Mouse (Mus musculus) ovary, adult 10 weeks (tissue): ENCODE results near the gene Pls1. TPM values are rescaled to one million over a fixed set of nuclear protein-coding genes. Genes with fewer than 3 reads are reported as not detected.

ENCODE experiments used
- polyA plus RNA-seq: library from polyadenylated mRNA; stranded (reverse); fragments of 350-450 nt; fragmentation: Illumina TruSeq; extraction: RNeasy Lipid Tissue Mini Kit (QIAGEN cat#74804); gene quantifications from one replicate; pipeline ENCODE4 v1.2.3, GENCODE M21; 2014

Pls1 gene
- polyA plus RNA-seq, result 7.4 TPM

GRCm38 (mm10) chr9:95844825-95845460, at the start of gene Pls1:
TSS of gene Pls1 (minus strand) at chr9:95845311.

GRCm38 (mm10) chr9:95857414-95858026, 12.4 kb upstream of the Pls1 start, which contains the start of gene Atr:
TSS of gene Atr (plus strand) at chr9:95857597.

GRCm38 (mm10) chr9:95750037-95750511, 95.0 kb downstream of the Pls1 start, which contains the start of gene Trpc1:
TSS of gene Trpc1 (minus strand) at chr9:95750375.

Other genes starting within 250 kb of the Pls1 start
- gene Pcolce2, start 207.7 kb downstream of the Pls1 start, polyA plus RNA-seq, result 0.60 TPM
- 11.0 TPM for gene Trpc1, start 94.9 kb downstream of the Pls1 start, polyA plus RNA-seq
- gene Atr, start 12.3 kb upstream of the Pls1 start, polyA plus RNA-seq, result 53.0 TPM
- 63.1 TPM for gene Xrn1, start 109.4 kb upstream of the Pls1 start, polyA plus RNA-seq